In genomic region chr2:77454341-77454937, GRCm38 (mm10) we compare ENCODE assay signal across 16 mouse cellular contexts.
A peak's percentile ranks its signal among the peaks of the same experiment; 100 is the strongest.
DNase-seq lines count a peak whose midpoint lies in the region; ATAC-seq lines count a peak whose summit lies in the region.
"Had no signal": no experiment of that assay in that cellular context is flagged by ENCODE, and none has a peak within 500 bp of the region (broad histone marks: within the 10 kb centered on the region; RNA-seq: fewer than 3 reads in every experiment).

No protein-coding gene starts in this region.

- H3K9me3 ChIP-seq in heart, embryonic 15.5 days (replicated peaks), result no peaks in the 10 kb centered on the region
- no peaks in the 10 kb centered on the region for H3K9me3 ChIP-seq in midbrain, embryonic 10.5 days (replicated peaks)
- H3K9me3 ChIP-seq: embryonic facial prominence, embryonic 12.5 days; hindbrain, embryonic 10.5 days; limb, embryonic 10.5 days; liver, embryonic 15.5 days; midbrain, embryonic 12.5 days had no signal

- H3K36me3 ChIP-seq in heart, embryonic 15.5 days, result no peaks in the 10 kb centered on the region
- no peaks in the 10 kb centered on the region for H3K36me3 ChIP-seq in midbrain, embryonic 10.5 days
- H3K36me3 ChIP-seq: embryonic facial prominence, embryonic 12.5 days; G1E; hindbrain, embryonic 10.5 days; limb, embryonic 10.5 days; liver, embryonic 15.5 days; midbrain, embryonic 12.5 days had no signal

- no peak overlapping the region for H3K9ac ChIP-seq in heart, embryonic 15.5 days
- H3K9ac ChIP-seq: embryonic facial prominence, embryonic 12.5 days; liver, embryonic 15.5 days; midbrain, embryonic 12.5 days had no signal

- peaks cover 10% of the 10 kb centered on the region for H3K4me1 ChIP-seq in heart, embryonic 15.5 days (replicated peaks)
- H3K4me1 ChIP-seq in midbrain, embryonic 10.5 days, result peaks cover 12% of the 10 kb centered on the region
- H3K4me1 ChIP-seq: embryonic facial prominence, embryonic 12.5 days; liver, embryonic 15.5 days; midbrain, embryonic 12.5 days had no signal

- intact Hi-C loops in heart, postnatal 25 days (cut with DNase I), result no loop called here

- DNase-seq in heart, adult 18-20 months, result peak; percentile 38 to 54
- DNase-seq in heart, postnatal 25 days (ENCODE audit: low spot score), result no peak
- DNase-seq in heart, adult 9 months (ENCODE audit: low spot score in 2 of 2), result peak; percentile 39
- DNase-seq in lung, postnatal 25 days (ENCODE audit: low spot score), result peak; percentile 41
- no peak for DNase-seq in cerebellum, adult 11-12 months
- DNase-seq in midbrain, embryonic 10.5 days (ENCODE audit: low spot score), result no peak
- no peak for DNase-seq in cerebellum, postnatal 36 days
- DNase-seq: cerebellum, postnatal 25 days; thymus, postnatal 36 days had no signal

- H3K4me3 ChIP-seq in heart, embryonic 15.5 days, result no peak overlapping the region
- no peak overlapping the region for H3K4me3 ChIP-seq in midbrain, embryonic 10.5 days
- H3K4me3 ChIP-seq: embryonic facial prominence, embryonic 12.5 days; hindbrain, embryonic 10.5 days; limb, embryonic 10.5 days; liver, embryonic 15.5 days; midbrain, embryonic 12.5 days had no signal

- WGBS in heart, embryonic 15.5 days, result 32% methylated on average over 7 of the region's 7 CpGs
- 86% methylated on average over 7 of the region's 7 CpGs for WGBS in midbrain, embryonic 10.5 days

- H3K27ac ChIP-seq in heart, embryonic 15.5 days, result 0 out of 2 replicates have a peak overlapping the region, but pooled peaks have one; percentile 1
- no peak overlapping the region for H3K27ac ChIP-seq in midbrain, embryonic 10.5 days (replicated peaks)
- H3K27ac ChIP-seq: embryonic facial prominence, embryonic 12.5 days; hindbrain, embryonic 10.5 days; limb, embryonic 10.5 days; liver, embryonic 15.5 days; midbrain, embryonic 12.5 days had no signal

- H3K4me2 ChIP-seq in heart, embryonic 15.5 days, result peak overlapping the region; percentile 29
- H3K4me2 ChIP-seq: embryonic facial prominence, embryonic 12.5 days; liver, embryonic 15.5 days; midbrain, embryonic 12.5 days had no signal

- ATAC-seq in heart, embryonic 15.5 days (replicated peaks; ENCODE audit: insufficient number of reproducible peaks, insufficient read depth, low FRiP score, low read depth), result no peak

- no peaks in the 10 kb centered on the region for H3K27me3 ChIP-seq in heart, embryonic 15.5 days
- no peaks in the 10 kb centered on the region for H3K27me3 ChIP-seq in midbrain, embryonic 10.5 days (ENCODE audit: low read depth, poor library complexity, severe bottlenecking)
- H3K27me3 ChIP-seq: embryonic facial prominence, embryonic 12.5 days; liver, embryonic 15.5 days; midbrain, embryonic 12.5 days had no signal

Comparison
In these comparisons a context has a peak if more than half of its experiments do, and no peak if none do; other contexts are left out.
1. DNase-seq: peak in heart, adult 18-20 months (2 of 2), heart, adult 9 months (2 of 2) and lung, postnatal 25 days (single experiment); none in heart, postnatal 25 days (single experiment), cerebellum, adult 11-12 months (single experiment), midbrain, embryonic 10.5 days (single experiment) and cerebellum, postnatal 36 days (0 of 2).